Mouse (Mus musculus) testis, adult 2 months (tissue): ENCODE results near the gene Dcaf1. TPM values are rescaled to one million over a fixed set of nuclear protein-coding genes. Genes with fewer than 3 reads are reported as not detected.

Experiments
- H3K27ac ChIP-seq: fragments of 200-500 bp; 2 replicates; pipeline ENCODE4 v1.5.1; 2012; ENCODE audit warnings: low read depth, low read length; ENCODE audit not compliant: control insufficient read depth, insufficient read depth
- H3K27me3 ChIP-seq: fragments of 200-500 bp; 2 replicates; pipeline ENCODE4 v1.6.1; 2012; ENCODE audit warnings: mild to moderate bottlenecking, low read length, moderate library complexity; ENCODE audit not compliant: control insufficient read depth, insufficient read depth
- H3K36me3 ChIP-seq: fragments of 200-500 bp; 2 replicates; pipeline ENCODE4 v1.6.1; 2012; ENCODE audit warnings: mild to moderate bottlenecking, low read length; ENCODE audit not compliant: control insufficient read depth, insufficient read depth
- H3K4me1 ChIP-seq: fragments of 200-500 bp; 2 replicates; pipeline ENCODE4 v1.6.1; 2012; ENCODE audit warnings: low read length; ENCODE audit not compliant: control insufficient read depth, insufficient read depth
- H3K4me3 ChIP-seq: fragments of 200-500 bp; 2 replicates; pipeline ENCODE4 v1.5.1; 2012; ENCODE audit warnings: low read depth, mild to moderate bottlenecking, low read length, moderate library complexity, mixed read lengths; ENCODE audit not compliant: control insufficient read depth
- CTCF ChIP-seq: fragments of 200-500 bp; IDR thresholded peaks from 2 replicates; pipeline ENCODE4 v1.5.1; 2012; ENCODE audit warnings: low read depth, mild to moderate bottlenecking, inconsistent platforms, low read length, moderate library complexity; ENCODE audit not compliant: control insufficient read depth, insufficient read depth, insufficient replicate concordance
- POLR2A ChIP-seq: fragments of 200-500 bp; IDR thresholded peaks from 2 replicates; pipeline ENCODE4 v1.6.1; 2012; ENCODE audit warnings: low read depth, mild to moderate bottlenecking, inconsistent platforms, low read length, moderate library complexity; ENCODE audit not compliant: control insufficient read depth
- polyA plus RNA-seq: library from polyadenylated mRNA; depleted of rRNA; stranded (reverse); fragments of >200 nt; gene quantifications from 2 replicates; pipeline ENCODE4 v1.2.3, GENCODE M21; 2012; rRNA removed

The Dcaf1 gene
- polyA plus RNA-seq, 1 experiment: 71.0 TPM

DNA sequence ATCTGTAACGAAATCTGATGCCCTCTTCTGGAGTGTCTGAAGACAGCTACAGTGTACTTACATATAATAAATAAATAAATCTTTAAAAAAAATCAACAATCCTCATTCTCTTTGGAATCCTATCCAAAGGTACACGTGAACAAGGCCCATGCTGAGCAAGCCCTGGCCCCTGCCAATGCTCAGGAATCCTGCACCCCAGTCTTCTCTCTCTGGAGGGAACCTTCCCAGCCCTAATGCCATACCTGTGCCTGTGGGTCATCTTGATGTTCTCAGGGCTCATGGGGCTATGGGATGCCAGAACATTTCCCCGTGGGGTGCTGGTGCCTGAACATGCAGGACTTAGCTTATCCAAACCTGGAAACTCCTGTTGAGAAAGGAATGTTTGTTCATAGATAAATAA lies 86.5 kb downstream of the Dcaf1 start:
- Histone ChIP-seq H3K4me1 (no peaks in the 10 kb centered on the region; the same call in 1 of the 2 replicates), H3K27me3 (no peaks in the 10 kb centered on the region), H3K36me3 (no peaks in the 10 kb centered on the region; the same call in 1 of the 2 replicates), H3K27ac (no peak overlapping the region), H3K4me3 (no peak overlapping the region)
- TF ChIP-seq POLR2A (no peak), CTCF (no peak)

DNA sequence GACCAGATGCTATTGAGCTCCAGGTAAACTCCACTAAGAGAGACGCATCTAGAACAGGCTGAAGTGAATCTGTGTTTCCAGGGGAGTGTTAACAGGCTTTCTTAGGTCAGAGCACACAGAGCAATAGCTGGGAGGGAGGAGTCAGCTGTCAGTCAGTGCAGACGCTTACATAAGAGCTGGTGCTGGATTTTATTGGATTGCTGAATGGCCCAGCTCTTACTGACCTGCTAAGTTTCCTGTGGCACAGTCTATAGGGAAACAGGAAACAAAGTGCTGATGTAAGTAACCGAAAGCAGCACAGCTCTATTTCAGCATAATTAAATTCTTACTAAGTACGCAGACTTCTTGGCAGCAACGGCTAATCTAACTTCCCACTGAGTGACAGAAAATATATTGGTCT lies 87.0 kb downstream of the Dcaf1 start:
- no peak overlapping the region for H3K27ac ChIP-seq
- no peaks in the 10 kb centered on the region for H3K27me3 ChIP-seq
- no peak overlapping the region for H3K4me3 ChIP-seq
- TF ChIP-seq POLR2A (no peak), CTCF (no peak)
- H3K36me3 ChIP-seq: no peaks in the 10 kb centered on the region; the same call in 1 of the 2 replicates
- no peaks in the 10 kb centered on the region for H3K4me1 ChIP-seq

DNA sequence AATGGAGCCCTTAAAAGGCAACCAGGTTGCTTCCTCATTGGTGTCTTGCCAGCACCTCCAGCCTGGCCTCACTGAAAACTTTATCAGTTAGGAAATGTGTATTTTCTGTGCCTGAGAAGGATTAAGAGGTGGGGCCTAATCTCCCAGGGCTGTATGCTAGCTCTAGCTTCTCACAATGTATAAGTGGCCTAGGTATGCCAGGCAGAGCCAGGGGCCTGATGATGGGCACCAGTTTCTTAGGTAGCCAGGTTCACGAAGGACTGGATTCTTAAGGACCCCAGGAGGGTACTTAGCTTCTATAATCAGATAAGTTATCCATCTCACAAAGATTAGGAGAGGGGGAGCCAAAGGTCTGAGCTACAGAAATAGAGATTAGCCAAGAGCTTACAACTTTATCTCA lies 90.0 kb downstream of the Dcaf1 start:
- no peaks in the 10 kb centered on the region for H3K4me1 ChIP-seq
- no peaks in the 10 kb centered on the region; the same call in 1 of the 2 replicates for H3K36me3 ChIP-seq
- no peak overlapping the region for H3K4me3 ChIP-seq
- TF ChIP-seq POLR2A (no peak), CTCF (no peak)
- no peaks in the 10 kb centered on the region for H3K27me3 ChIP-seq
- no peak overlapping the region for H3K27ac ChIP-seq

DNA sequence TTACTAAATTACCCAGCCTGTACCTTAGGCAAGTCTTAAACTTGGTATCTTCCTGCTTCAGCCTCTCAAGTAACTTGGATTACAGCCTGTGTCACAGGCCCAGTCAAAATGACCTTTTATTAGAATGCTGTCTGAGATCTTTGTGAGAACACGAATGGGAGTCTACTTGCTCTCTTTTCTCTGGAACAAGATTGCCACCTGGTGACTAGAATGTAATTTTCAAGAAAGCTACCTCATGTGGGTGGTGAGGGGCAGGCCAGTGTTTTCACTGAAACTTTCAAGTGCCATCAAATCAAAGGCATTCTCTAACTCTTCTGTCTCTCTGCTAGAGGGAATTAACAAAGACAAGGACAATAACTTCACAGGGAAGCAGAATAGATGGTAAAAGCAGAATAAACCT lies 92.1 kb downstream of the Dcaf1 start:
- TF ChIP-seq CTCF: no peak
- no peak for TF ChIP-seq POLR2A
- H3K4me3 ChIP-seq: no peak overlapping the region
- peaks cover 2% of the 10 kb centered on the region; the same call in 1 of the 2 replicates for H3K4me1 ChIP-seq
- no peaks in the 10 kb centered on the region; the same call in 1 of the 2 replicates for H3K36me3 ChIP-seq
- no peaks in the 10 kb centered on the region for H3K27me3 ChIP-seq
- H3K27ac ChIP-seq: no peak overlapping the region

DNA sequence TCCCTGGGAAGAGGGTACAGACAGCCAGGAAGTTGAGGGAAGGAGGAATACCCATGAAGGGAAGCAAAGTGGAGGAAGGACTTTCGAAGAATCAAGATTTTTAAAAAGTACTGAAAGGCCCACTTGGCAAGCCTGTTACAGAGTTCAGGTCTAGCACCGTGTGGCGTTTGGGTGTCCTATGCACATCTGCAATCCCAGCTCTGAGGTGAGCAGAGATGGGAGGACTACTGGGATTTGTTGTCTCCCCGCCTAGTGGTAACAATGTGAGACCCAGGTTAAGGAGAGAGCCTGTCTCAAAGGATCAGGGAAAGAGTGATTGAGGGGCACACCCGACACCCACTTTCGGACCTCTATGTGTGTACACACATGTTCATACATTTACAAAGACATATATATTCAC lies 93.2 kb downstream of the Dcaf1 start:
- H3K4me1 ChIP-seq: peaks cover 2% of the 10 kb centered on the region; the same call in 1 of the 2 replicates
- no peaks in the 10 kb centered on the region for H3K27me3 ChIP-seq
- no peak overlapping the region for H3K4me3 ChIP-seq
- H3K27ac ChIP-seq: no peak overlapping the region
- H3K36me3 ChIP-seq: no peaks in the 10 kb centered on the region; the same call in 1 of the 2 replicates
- TF ChIP-seq POLR2A (no peak), CTCF (no peak)

Other genes starting within 250 kb of the Dcaf1 start
- 85.6 and 87.2 TPM in 2 replicates for gene Iqcf6, start 195.3 kb upstream of the Dcaf1 start, polyA plus RNA-seq
- 0.22 and 0.30 TPM in 2 replicates for gene Grm2, start 165.8 kb upstream of the Dcaf1 start, polyA plus RNA-seq
- 82.9 and 84.7 TPM in 2 replicates for gene Tex264, start 135.9 kb upstream of the Dcaf1 start, polyA plus RNA-seq
- gene Rad54l2, start 32.7 kb upstream of the Dcaf1 start, polyA plus RNA-seq: 13.1 and 18.2 TPM in 2 replicates
- gene Rbm15b, start 65.6 kb downstream of the Dcaf1 start, polyA plus RNA-seq: 4.5 and 4.6 TPM in 2 replicates
- gene Manf, start 70.1 kb downstream of the Dcaf1 start, polyA plus RNA-seq: 80.4 and 82.2 TPM in 2 replicates